Mouse (Mus musculus) forebrain, embryonic 16.5 days (tissue): ENCODE measurements around the gene Olfr509. TPM values are rescaled to one million over a fixed set of nuclear protein-coding genes. Genes with fewer than 3 reads are reported as not detected.
"Not testable (repeated sequence)": the region's sequence is repeated elsewhere in the genome, so short reads cannot be mapped to it uniquely, and the experiment has no call there.

ENCODE experiments used
- ATAC-seq: fragments of 200-750 bp; cut with Nextera tagmentation; 2 replicates; pipeline ENCODE4 v1.8.0; 2017; ENCODE audit warnings: mild to moderate bottlenecking, moderate library complexity
- H3K27ac ChIP-seq: fragments of 300-500 bp; sonication (generic); 2 replicates; pipeline ENCODE4 v1.5.1; 2014; ENCODE audit warnings: low read length, control low read depth
- H3K27me3 ChIP-seq: fragments of 300-500 bp; sonication (generic); replicated peaks from 2 replicates; pipeline ENCODE4 v1.6.1; 2014; ENCODE audit warnings: low read length; ENCODE audit not compliant: control insufficient read depth, insufficient read depth
- H3K36me3 ChIP-seq: fragments of 300-500 bp; sonication (generic); 2 replicates; pipeline ENCODE4 v1.6.1; 2014; ENCODE audit not compliant: control insufficient read depth, insufficient read depth
- H3K4me1 ChIP-seq: fragments of 300-500 bp; sonication (generic); replicated peaks from 2 replicates; pipeline ENCODE4 v1.6.1; 2014; ENCODE audit warnings: low read length; ENCODE audit not compliant: control insufficient read depth, insufficient read depth
- H3K4me2 ChIP-seq: fragments of 300-500 bp; sonication (generic); 2 replicates; pipeline ENCODE4 v1.6.1; 2014; ENCODE audit warnings: mild to moderate bottlenecking, low read length, control low read depth
- H3K4me3 ChIP-seq: fragments of 300-500 bp; sonication (generic); replicated peaks from 2 replicates; pipeline ENCODE4 v1.5.1; 2014; ENCODE audit warnings: mild to moderate bottlenecking, low read length, control low read depth
- H3K9ac ChIP-seq: fragments of 300-500 bp; sonication (generic); replicated peaks from 2 replicates; pipeline ENCODE4 v1.6.1; 2014; ENCODE audit warnings: low read depth, low read length, control low read depth
- H3K9me3 ChIP-seq: fragments of 300-500 bp; sonication (generic); 2 replicates; pipeline ENCODE4 v1.6.1; 2016; ENCODE audit warnings: low read length; ENCODE audit not compliant: control insufficient read depth
- WGBS: fragments of 180-500 bp; shearing (Covaris S2); extraction: QIAGEN DNeasy Blood & Tissue Kit; methylation state at CpG from one replicate; pipeline ENCODE4 v1.1.7; 2014; 5-methylcytosine and 5-hydroxymethylcytosine counted together
- polyA plus RNA-seq: library from polyadenylated mRNA; unstranded; fragments of >200 nt; fragmentation: Nextera tagmentation; extraction: Ambion mirVana; gene quantifications from 2 replicates; pipeline ENCODE4 v1.2.1, GENCODE M21; 2015

The Olfr509 gene
- polyA plus RNA-seq, 1 experiment from 2014 or later = 0.06 TPM

DNA sequence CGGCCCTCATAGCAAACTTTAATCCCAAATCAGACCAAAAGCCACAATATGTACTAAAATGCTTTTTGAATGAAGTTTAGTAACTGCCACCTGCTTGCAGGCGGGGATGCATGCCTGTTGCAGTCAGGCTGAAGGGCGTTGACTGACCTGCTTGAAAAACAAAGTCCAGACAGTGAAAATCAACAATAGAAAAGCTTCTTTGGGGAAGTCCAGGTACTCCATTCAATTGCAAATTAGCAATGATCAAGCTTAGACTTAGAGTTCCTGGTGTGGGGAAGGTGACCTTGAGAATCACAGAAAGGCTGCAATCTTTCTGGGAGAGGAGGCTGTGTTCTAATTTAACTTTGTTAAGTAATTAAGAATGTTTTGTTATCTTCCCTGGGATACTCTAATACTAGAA, 49.8 kb downstream of the Olfr509 start:
- not testable (repeated sequence) for H3K27me3 ChIP-seq, H3K4me2 ChIP-seq, ATAC-seq, H3K36me3 ChIP-seq, H3K9ac ChIP-seq, H3K4me3 ChIP-seq, H3K9me3 ChIP-seq, H3K27ac ChIP-seq, H3K4me1 ChIP-seq
- WGBS = 86% methylated on average over 3 of the region's 3 CpGs

Other genes starting within 250 kb of the Olfr509 start
- not detected in 2 replicates for gene Olfr497, start 231.5 kb downstream of the Olfr509 start, polyA plus RNA-seq
- not detected in 2 replicates for gene Olfr498, start 186.6 kb downstream of the Olfr509 start, polyA plus RNA-seq
- gene Olfr502, start 126.8 kb downstream of the Olfr509 start, polyA plus RNA-seq = not detected in 2 replicates
- not detected in 2 replicates for gene Olfr503, start 107.4 kb downstream of the Olfr509 start, polyA plus RNA-seq
- not detected in 2 replicates for gene Olfr504, start 86.1 kb downstream of the Olfr509 start, polyA plus RNA-seq
- gene Olfr506, start 41.1 kb downstream of the Olfr509 start, polyA plus RNA-seq = not detected in 2 replicates
- gene Olfr507, start 30.1 kb downstream of the Olfr509 start, polyA plus RNA-seq = not detected in 2 replicates
- not detected in 2 replicates for gene Olfr508, start 21.9 kb downstream of the Olfr509 start, polyA plus RNA-seq
- gene Olfr510, start 14.5 kb upstream of the Olfr509 start, polyA plus RNA-seq = not detected in 2 replicates
- not detected in 2 replicates for gene Olfr512, start 61.4 kb upstream of the Olfr509 start, polyA plus RNA-seq
- gene Olfr513, start 99.1 kb upstream of the Olfr509 start, polyA plus RNA-seq = not detected in 2 replicates
- not detected in 2 replicates for gene Olfr514, start 174.1 kb upstream of the Olfr509 start, polyA plus RNA-seq
- gene Olfr516, start 198.6 kb upstream of the Olfr509 start, polyA plus RNA-seq = not detected in 2 replicates
- not detected in 2 replicates for gene Olfr517, start 220.5 kb upstream of the Olfr509 start, polyA plus RNA-seq
- gene Olfr518, start 233.1 kb upstream of the Olfr509 start, polyA plus RNA-seq = not detected in 2 replicates
- gene Olfr519, start 242.5 kb upstream of the Olfr509 start, polyA plus RNA-seq = not detected in 2 replicates